Mouse (Mus musculus): ENCODE measurements around the gene Lbx1. TPM values are rescaled to one million over a fixed set of nuclear protein-coding genes. Genes with fewer than 3 reads are reported as not detected.

Lbx1 gene
- total and polyA plus RNA-seq, 3 experiments: not detected

- H3K4me1 ChIP-seq (ENCODE audit: control insufficient read depth in 1 of 2, insufficient read depth in 2 of 2): no peaks in the 10 kb centered on the region
- no peak overlapping the region for H3K27ac ChIP-seq (ENCODE audit: insufficient read depth, low read depth)
- H3K4me2 ChIP-seq (ENCODE audit: insufficient read depth, low read depth, poor library complexity, severe bottlenecking): no peak overlapping the region
- H3K27me3 ChIP-seq (replicated peaks): peaks cover 15% of the 10 kb centered on the region
- no peaks in the 10 kb centered on the region for H3K79me2 ChIP-seq (replicated peaks; ENCODE audit: control insufficient read depth, extremely low read depth, insufficient read depth, poor library complexity, severe bottlenecking)
- H3K36me3 ChIP-seq (replicated peaks in 1 of 2; ENCODE audit: control insufficient read depth in 1 of 2, insufficient read depth in 1 of 2, low read length in 1 of 2): no peaks in the 10 kb centered on the region
- no peaks in the 10 kb centered on the region for H3K9me3 ChIP-seq (replicated peaks; ENCODE audit: low read length)
- dilution Hi-C loops (cut with MboI; ENCODE audit: extremely low pct_ligation_motif_present, extremely low pct_unique_long_range_greater_than_20kb, low sequenced_read_pairs): no loop called here
- in situ Hi-C loops (cut with MboI; ENCODE audit: low pct_ligation_motif_present, low pct_unique_long_range_greater_than_20kb, low sequenced_read_pairs): no loop called here
- no peak overlapping the region for H3K9ac ChIP-seq (ENCODE audit: insufficient read depth, low read depth)
- no peak overlapping the region for H3K4me3 ChIP-seq (replicated peaks in 1 of 3; ENCODE audit: low read depth in 2 of 3, low read length in 2 of 3, poor library complexity in 1 of 3)
- no peak for DNase-seq (ENCODE audit: extremely low read depth)
- TF ChIP-seq GABPA (IDR thresholded peaks at IDR 0.05; ENCODE audit: insufficient replicate concordance, low read depth, low read length) (no peak), BHLHE40 (IDR thresholded peaks at IDR 0.05; ENCODE audit: low read depth, low read length) (no peak), EP300 (IDR thresholded peaks at IDR 0.05; ENCODE audit: low read length) (no peak)
Observed at GRCm38 (mm10) chr19:45271986-45272385, 36.4 kb upstream of the Lbx1 start.

- in situ Hi-C loops (cut with MboI; ENCODE audit: low pct_ligation_motif_present, low pct_unique_long_range_greater_than_20kb, low sequenced_read_pairs): no loop called here
- H3K9ac ChIP-seq (ENCODE audit: insufficient read depth, low read depth): no peak overlapping the region
- no peaks in the 10 kb centered on the region for H3K9me3 ChIP-seq (replicated peaks; ENCODE audit: low read length)
- no peak for DNase-seq (ENCODE audit: extremely low read depth)
- TF ChIP-seq MXI1 (IDR thresholded peaks at IDR 0.05; ENCODE audit: low read depth, low read length) (no peak), RAD21 (IDR thresholded peaks at IDR 0.05; ENCODE audit: low read depth, low read length) (no peak), POLR2A (IDR thresholded peaks at IDR 0.05; ENCODE audit: low read depth, low read length) (no peak), ZNF384 (IDR thresholded peaks at IDR 0.05; ENCODE audit: low read depth, low read length) (no peak), TBP (conservative IDR thresholded peaks at IDR 0.05; ENCODE audit: low read depth, low read length) (no peak), POLR2AphosphoS2 (IDR thresholded peaks at IDR 0.05; ENCODE audit: low read depth, low read length) (no peak), MAX (IDR thresholded peaks at IDR 0.05; ENCODE audit: low read length) (no peak), ZC3H11A (IDR thresholded peaks at IDR 0.05; ENCODE audit: low read depth, low read length) (no peak), RCOR1 (conservative IDR thresholded peaks at IDR 0.05; ENCODE audit: low read depth, low read length) (no peak), NRF1 (IDR thresholded peaks at IDR 0.05; ENCODE audit: low read depth, low read length) (no peak), MAFK (IDR thresholded peaks at IDR 0.05; ENCODE audit: insufficient replicate concordance, low read length) (no peak)
- peaks cover 6% of the 10 kb centered on the region for H3K27me3 ChIP-seq (replicated peaks)
- dilution Hi-C loops (cut with MboI; ENCODE audit: extremely low pct_ligation_motif_present, extremely low pct_unique_long_range_greater_than_20kb, low sequenced_read_pairs): no loop called here
- H3K4me3 ChIP-seq (replicated peaks in 1 of 3; ENCODE audit: low read depth in 2 of 3, low read length in 2 of 3, poor library complexity in 1 of 3): no peak overlapping the region
- no peaks in the 10 kb centered on the region for H3K79me2 ChIP-seq (replicated peaks; ENCODE audit: control insufficient read depth, extremely low read depth, insufficient read depth, poor library complexity, severe bottlenecking)
- no peak overlapping the region for H3K27ac ChIP-seq (ENCODE audit: insufficient read depth, low read depth)
- H3K4me1 ChIP-seq (ENCODE audit: control insufficient read depth in 1 of 2, insufficient read depth in 2 of 2): peaks cover 0 to 8% of the 10 kb centered on the region in 2 experiments; a peak in 2 of 4 replicates
- H3K36me3 ChIP-seq (replicated peaks in 1 of 2; ENCODE audit: control insufficient read depth in 1 of 2, insufficient read depth in 1 of 2, low read length in 1 of 2): no peaks in the 10 kb centered on the region
- H3K4me2 ChIP-seq (ENCODE audit: insufficient read depth, low read depth, poor library complexity, severe bottlenecking): no peak overlapping the region
Observed at GRCm38 (mm10) chr19:45262995-45263394, 27.4 kb upstream of the Lbx1 start.

All from CH12.LX (cell line).